Mouse (Mus musculus): ENCODE data around the gene Tlr4. TPM values are rescaled to one million over a fixed set of nuclear protein-coding genes. Genes with fewer than 3 reads are reported as not detected.

Gene Tlr4
- 2.7 and 2.9 TPM in 2 replicates for polyA plus RNA-seq (2015; fragmentation: Nextera tagmentation; extraction: Ambion mirVana)

GRCm38 (mm10) chr4:66827463-66828162 is at the start of gene Tlr4:
Gene Tlr4 (plus strand): TSS chr4:66827584.
- ATAC-seq (ENCODE audit: insufficient read depth): peak; percentile 64
- Histone ChIP-seq H3K4me1 (replicated peaks) (no peaks in the 10 kb centered on the region), H3K9ac (no peak within 1 kb of the TSS), H3K27ac (replicated peaks) (peak within 1 kb of the TSS; percentile 45), H3K27me3 (no peaks in the 10 kb centered on the region), H3K4me2 (peak within 1 kb of the TSS; percentile 26), H3K4me3 (replicated peaks) (peak within 1 kb of the TSS; percentile 35), H3K36me3 (replicated peaks) (no peaks in the 10 kb centered on the region), H3K9me3 (replicated peaks) (no peaks in the 10 kb centered on the region)
- 13% methylated on average over 11 of the region's 11 CpGs for WGBS (ENCODE audit: insufficient replicate concordance)

GRCm38 (mm10) chr4:66794283-66794682 is 33.1 kb upstream of the Tlr4 start:
- WGBS (ENCODE audit: insufficient replicate concordance): 72% methylated on average over 2 of the region's 2 CpGs
- Histone ChIP-seq H3K4me1 (replicated peaks) (no peaks in the 10 kb centered on the region), H3K27me3 (no peaks in the 10 kb centered on the region), H3K27ac (replicated peaks) (no peak overlapping the region), H3K4me2 (no peak overlapping the region), H3K36me3 (replicated peaks) (no peaks in the 10 kb centered on the region), H3K4me3 (replicated peaks) (no peak overlapping the region), H3K9ac (no peak overlapping the region), H3K9me3 (replicated peaks) (no peaks in the 10 kb centered on the region)
- ATAC-seq (ENCODE audit: insufficient read depth): no peak

DNA sequence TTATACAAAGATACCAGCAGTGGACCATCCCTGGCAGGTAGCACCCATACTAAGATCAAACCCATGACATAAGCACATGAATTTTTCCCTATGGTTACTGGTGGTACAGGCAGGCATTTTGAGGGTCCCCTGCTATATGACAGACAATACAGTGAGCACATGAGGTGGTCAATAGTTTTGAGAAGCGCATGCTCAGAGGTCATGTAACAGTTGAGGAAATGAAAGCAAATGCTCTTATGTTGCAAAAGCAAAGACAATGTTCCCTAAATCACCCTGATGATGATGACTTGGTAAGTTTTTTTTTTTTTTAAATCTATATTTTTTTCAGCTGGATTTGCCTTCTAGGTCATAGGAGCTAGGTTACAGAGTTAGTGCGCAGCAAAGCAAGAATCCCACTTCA is 30.7 kb upstream of the Tlr4 start:
- WGBS (ENCODE audit: insufficient replicate concordance): 79% methylated on average over 2 of the region's 2 CpGs
- no peak for ATAC-seq (ENCODE audit: insufficient read depth)
- no peaks in the 10 kb centered on the region for H3K4me1 ChIP-seq (replicated peaks)
- no peaks in the 10 kb centered on the region for H3K36me3 ChIP-seq (replicated peaks)
- no peak overlapping the region for H3K9ac ChIP-seq
- H3K4me3 ChIP-seq (replicated peaks): no peak overlapping the region
- H3K27ac ChIP-seq (replicated peaks): no peak overlapping the region
- no peaks in the 10 kb centered on the region for H3K27me3 ChIP-seq
- H3K4me2 ChIP-seq: no peak overlapping the region
- H3K9me3 ChIP-seq (replicated peaks): no peaks in the 10 kb centered on the region

- WGBS (ENCODE audit: insufficient replicate concordance): 64% methylated on average over 4 of the region's 4 CpGs
- Histone ChIP-seq H3K4me3 (replicated peaks) (no peak overlapping the region), H3K4me1 (replicated peaks) (no peaks in the 10 kb centered on the region), H3K9ac (no peak overlapping the region), H3K4me2 (no peak overlapping the region), H3K9me3 (replicated peaks) (no peaks in the 10 kb centered on the region), H3K27ac (replicated peaks) (no peak overlapping the region), H3K27me3 (no peaks in the 10 kb centered on the region), H3K36me3 (replicated peaks) (no peaks in the 10 kb centered on the region)
- no peak for ATAC-seq (ENCODE audit: insufficient read depth)
Measured at GRCm38 (mm10) chr4:66804552-66805301, 22.7 kb upstream of the Tlr4 start.

DNA sequence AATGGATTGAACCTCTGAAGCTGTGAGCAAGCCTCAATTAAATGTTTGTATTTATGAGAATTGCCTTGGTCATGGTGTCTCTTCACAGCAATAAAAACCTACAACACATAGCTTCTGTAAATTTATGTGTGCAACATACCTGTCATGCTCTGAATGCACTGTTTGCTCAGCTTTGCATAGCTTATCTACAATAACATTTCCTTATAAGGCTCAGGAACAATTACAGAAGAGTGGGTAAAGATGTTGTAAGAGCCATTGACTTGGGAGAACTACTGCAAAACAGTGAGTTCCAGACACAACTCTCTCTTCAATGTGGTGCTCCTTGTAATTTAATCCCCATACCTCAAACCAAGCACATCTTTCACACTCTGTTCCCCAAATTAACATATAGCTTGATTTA is 21.6 kb upstream of the Tlr4 start:
- Histone ChIP-seq H3K4me1 (replicated peaks) (no peaks in the 10 kb centered on the region), H3K27me3 (no peaks in the 10 kb centered on the region), H3K36me3 (replicated peaks) (no peaks in the 10 kb centered on the region), H3K27ac (replicated peaks) (no peak overlapping the region), H3K9me3 (replicated peaks) (no peaks in the 10 kb centered on the region), H3K9ac (no peak overlapping the region), H3K4me3 (replicated peaks) (no peak overlapping the region), H3K4me2 (no peak overlapping the region)
- ATAC-seq (ENCODE audit: insufficient read depth): no peak

DNA sequence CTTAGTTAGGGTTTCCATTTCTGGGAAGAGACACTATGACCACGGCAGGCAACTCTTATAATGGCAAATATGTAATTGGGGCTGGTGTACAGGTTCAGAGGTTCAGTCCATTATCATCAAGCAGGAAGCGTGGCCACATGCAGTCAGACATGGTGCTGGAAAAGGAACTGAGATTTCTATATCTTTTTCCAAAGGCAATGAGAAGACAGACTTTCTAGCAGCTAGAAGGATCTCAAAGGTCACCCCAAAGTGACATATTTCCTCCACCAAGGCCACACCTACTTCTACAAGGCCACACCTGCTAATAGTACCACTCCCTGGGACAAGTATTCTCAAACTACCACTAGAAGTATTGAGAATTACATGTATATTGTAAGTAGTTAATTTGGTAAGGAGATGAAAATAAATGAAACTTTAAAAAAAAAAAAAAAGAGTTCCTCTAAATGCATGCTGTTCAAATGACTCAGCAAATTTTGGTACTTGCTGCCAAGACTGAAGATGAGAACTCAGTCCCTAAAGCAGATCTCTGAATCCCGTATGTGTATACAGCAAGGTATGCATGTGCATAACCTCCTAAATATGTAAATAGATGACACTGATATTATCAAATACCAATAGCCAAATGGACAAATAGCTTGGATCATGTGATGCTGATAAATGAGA is 10.9 kb upstream of the Tlr4 start:
- ATAC-seq (ENCODE audit: insufficient read depth): no peak
- no peaks in the 10 kb centered on the region for H3K27me3 ChIP-seq
- WGBS (ENCODE audit: insufficient replicate concordance): 43% methylated on average over 3 of the region's 3 CpGs
- no peak overlapping the region for H3K9ac ChIP-seq
- H3K9me3 ChIP-seq (replicated peaks): no peaks in the 10 kb centered on the region
- H3K27ac ChIP-seq (replicated peaks): no peak overlapping the region
- H3K4me3 ChIP-seq (replicated peaks): no peak overlapping the region
- no peaks in the 10 kb centered on the region for H3K36me3 ChIP-seq (replicated peaks)
- H3K4me2 ChIP-seq: no peak overlapping the region
- no peaks in the 10 kb centered on the region for H3K4me1 ChIP-seq (replicated peaks)

DNA sequence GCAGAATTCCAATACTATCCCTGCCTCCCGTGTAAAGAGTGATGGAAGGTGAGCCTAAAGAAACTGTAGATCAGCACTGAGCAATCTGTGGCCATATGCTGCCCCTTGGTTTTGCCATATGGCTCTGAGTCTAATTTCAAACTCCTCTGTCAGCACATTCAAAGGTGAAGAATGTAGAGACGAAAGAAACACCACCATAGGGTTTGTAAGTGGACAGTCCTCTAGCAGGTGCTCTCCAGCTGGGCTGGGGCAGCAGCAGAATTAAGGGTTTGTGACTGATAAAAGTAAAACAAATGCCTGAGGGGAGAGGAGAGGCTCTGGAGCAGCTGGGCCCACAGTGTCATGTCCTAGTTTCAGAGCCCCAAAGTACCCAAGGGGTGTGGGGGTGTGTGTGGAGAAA is 6.2 kb upstream of the Tlr4 start:
- Histone ChIP-seq H3K27ac (replicated peaks) (no peak overlapping the region), H3K4me1 (replicated peaks) (no peaks in the 10 kb centered on the region), H3K9me3 (replicated peaks) (no peaks in the 10 kb centered on the region), H3K27me3 (no peaks in the 10 kb centered on the region), H3K4me2 (no peak overlapping the region), H3K9ac (no peak overlapping the region), H3K36me3 (replicated peaks) (no peaks in the 10 kb centered on the region), H3K4me3 (replicated peaks) (no peak overlapping the region)
- 50% methylated on average over 2 of the region's 2 CpGs for WGBS (ENCODE audit: insufficient replicate concordance)
- no peak for ATAC-seq (ENCODE audit: insufficient read depth)

- H3K4me3 ChIP-seq (replicated peaks): no peak overlapping the region
- WGBS (ENCODE audit: insufficient replicate concordance): 59% methylated on average over 3 of the region's 3 CpGs
- H3K4me2 ChIP-seq: no peak overlapping the region
- H3K27ac ChIP-seq (replicated peaks): no peak overlapping the region
- no peak for ATAC-seq (ENCODE audit: insufficient read depth)
- no peak overlapping the region for H3K9ac ChIP-seq
- H3K36me3 ChIP-seq (replicated peaks): no peaks in the 10 kb centered on the region
- no peaks in the 10 kb centered on the region for H3K9me3 ChIP-seq (replicated peaks)
- H3K27me3 ChIP-seq: no peaks in the 10 kb centered on the region
- H3K4me1 ChIP-seq (replicated peaks): no peaks in the 10 kb centered on the region
Measured at GRCm38 (mm10) chr4:66821764-66822163, 5.6 kb upstream of the Tlr4 start.

DNA sequence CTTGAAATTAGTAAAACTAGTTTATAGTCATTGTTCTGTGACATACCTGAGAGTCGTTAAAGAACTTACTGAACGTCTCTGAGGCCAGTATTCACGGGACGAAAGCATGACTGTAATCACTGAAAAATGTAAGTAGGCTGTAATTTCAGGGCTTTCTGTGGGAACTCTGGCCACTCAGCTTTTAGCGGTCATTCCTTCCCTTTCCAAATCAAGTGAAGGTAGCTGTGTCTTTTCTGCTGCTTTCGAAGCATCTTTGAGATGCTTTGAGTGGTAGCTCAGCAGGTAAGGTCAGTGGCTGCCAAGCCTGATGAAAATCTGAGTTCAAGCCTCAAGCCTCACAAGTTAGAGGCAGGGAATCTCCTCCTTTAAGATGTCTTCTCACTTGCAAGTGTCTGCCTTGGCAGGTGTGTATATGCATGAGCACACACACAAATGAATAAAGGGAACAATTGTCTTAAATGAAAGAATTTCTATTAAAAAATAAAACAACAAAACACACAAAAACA is 832 bp downstream of the Tlr4 start:
- Histone ChIP-seq H3K9me3 (replicated peaks) (no peaks in the 10 kb centered on the region), H3K4me2 (peak overlapping the region; percentile 26; the same call in 1 of the 2 replicates), H3K4me1 (replicated peaks) (no peaks in the 10 kb centered on the region), H3K9ac (no peak overlapping the region), H3K27me3 (no peaks in the 10 kb centered on the region), H3K27ac (replicated peaks) (peak overlapping the region; percentile 45), H3K4me3 (replicated peaks) (peak overlapping the region; percentile 35), H3K36me3 (replicated peaks) (no peaks in the 10 kb centered on the region)
- 40% methylated on average over 6 of the region's 6 CpGs for WGBS (ENCODE audit: insufficient replicate concordance)
- no peak for ATAC-seq (ENCODE audit: insufficient read depth)

DNA sequence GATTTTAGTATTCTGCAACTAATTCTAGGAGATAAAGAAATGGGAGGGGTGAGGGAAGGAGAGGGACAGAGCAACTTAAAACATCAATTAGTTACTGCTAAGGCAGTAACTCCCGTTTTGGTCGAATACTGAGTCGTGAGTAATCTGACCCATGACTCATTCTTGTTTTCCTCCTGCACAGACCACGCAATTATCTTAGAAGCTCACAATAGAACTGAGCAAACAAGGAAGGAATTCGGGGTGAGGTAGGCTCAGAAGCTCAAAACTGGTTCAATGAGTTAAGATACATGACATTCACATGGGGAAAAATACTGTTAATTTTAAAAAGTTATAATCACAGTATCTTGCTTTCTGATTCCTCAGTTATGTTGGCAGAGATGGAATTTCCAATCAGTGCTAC is 1.3 kb downstream of the Tlr4 start:
- Histone ChIP-seq H3K27me3 (no peaks in the 10 kb centered on the region), H3K9me3 (replicated peaks) (no peaks in the 10 kb centered on the region), H3K4me3 (replicated peaks) (0 out of 2 replicates have a peak overlapping the region, but pooled peaks have one; percentile 5), H3K36me3 (replicated peaks) (no peaks in the 10 kb centered on the region), H3K9ac (no peak overlapping the region), H3K4me2 (peak overlapping the region; percentile 5; the same call in 1 of the 2 replicates), H3K27ac (replicated peaks) (no peak overlapping the region), H3K4me1 (replicated peaks) (no peaks in the 10 kb centered on the region)
- WGBS (ENCODE audit: insufficient replicate concordance): 6% methylated on average over 5 of the region's 5 CpGs
- ATAC-seq (ENCODE audit: insufficient read depth): no peak

DNA sequence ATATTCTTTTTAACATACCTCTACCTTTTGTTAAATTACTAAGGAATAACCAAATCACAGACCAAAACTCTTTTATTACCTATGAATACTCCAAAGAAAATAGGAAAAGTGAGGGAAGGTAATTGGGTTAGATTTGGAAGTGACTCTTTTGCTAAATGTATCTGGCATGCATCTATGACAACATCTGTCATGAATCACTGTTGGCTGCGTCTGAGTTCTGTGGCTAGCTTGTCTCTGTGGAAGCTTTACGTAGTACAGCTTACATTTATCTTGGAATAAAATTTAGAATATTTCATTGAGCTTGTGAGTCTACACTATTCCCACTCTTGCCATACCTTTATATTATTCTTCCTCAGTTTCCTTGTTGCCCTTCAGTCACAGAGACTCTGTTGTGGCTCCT is 10.7 kb downstream of the Tlr4 start:
- no peak for ATAC-seq (ENCODE audit: insufficient read depth)
- H3K27ac ChIP-seq (replicated peaks): no peak overlapping the region
- H3K4me3 ChIP-seq (replicated peaks): no peak overlapping the region
- no peaks in the 10 kb centered on the region for H3K9me3 ChIP-seq (replicated peaks)
- H3K27me3 ChIP-seq: no peaks in the 10 kb centered on the region
- WGBS (ENCODE audit: insufficient replicate concordance): 85% methylated on average over 2 of the region's 2 CpGs
- H3K9ac ChIP-seq: no peak overlapping the region
- no peaks in the 10 kb centered on the region for H3K4me1 ChIP-seq (replicated peaks)
- no peaks in the 10 kb centered on the region for H3K36me3 ChIP-seq (replicated peaks)
- no peak overlapping the region for H3K4me2 ChIP-seq
